Mouse (Mus musculus) E14TG2a.4 (cell line): ENCODE measurements around the gene Hscb.

ENCODE experiments used
- CTCF ChIP-seq: conservative IDR thresholded peaks from 2 replicates; pipeline ENCODE4 v1.5.1; 2014; ENCODE audit warnings: low read length
- NANOG ChIP-seq: IDR thresholded peaks from 2 replicates; pipeline ENCODE4 v1.6.1; 2014; ENCODE audit warnings: borderline replicate concordance, low read length, mixed read lengths
- POU5F1 ChIP-seq: IDR thresholded peaks from 2 replicates; pipeline ENCODE4 v1.6.1; 2014; ENCODE audit warnings: low read length, borderline replicate concordance

- peak; percentile 24 for TF ChIP-seq CTCF
- TF ChIP-seq NANOG: no peak
- no peak for TF ChIP-seq POU5F1
Measured at GRCm38 (mm10) chr5:110786081-110786835, 53.3 kb downstream of the Hscb start.
